Mouse (Mus musculus) thymus, adult 2 months (tissue): ENCODE results near the gene Pole.

Experiments used
- CTCF ChIP-seq: fragments of 200-500 bp; IDR thresholded peaks from 2 replicates; pipeline ENCODE4 v1.5.1; 2012; ENCODE audit warnings: mild to moderate bottlenecking, control low read depth, low read length, moderate library complexity, borderline replicate concordance; ENCODE audit not compliant: control insufficient read depth, poor library complexity, insufficient read depth; ENCODE audit errors: extremely low read depth
- POLR2A ChIP-seq: fragments of 200-500 bp; IDR thresholded peaks from 2 replicates; pipeline ENCODE4 v1.6.1; 2012; ENCODE audit warnings: mild to moderate bottlenecking, low read length, control low read depth, moderate library complexity; ENCODE audit not compliant: control insufficient read depth, poor library complexity, insufficient read depth; ENCODE audit errors: extremely low read depth

- no peak for TF ChIP-seq POLR2A
- TF ChIP-seq CTCF = no peak
Measured at GRCm38 (mm10) chr5:110284536-110284935, 1.6 kb upstream of the Pole start.
